Mouse (Mus musculus) cerebellum, postnatal 25 days (tissue): ENCODE measurements around the gene Syt2.

Experiments used
- DNase-seq, 2 experiments: peaks; one replicate each; pipeline ENCODE4 v3.0.0; 2021; ENCODE audit warnings: mixed read lengths in 2 of 2

The Syt2 gene

DNA sequence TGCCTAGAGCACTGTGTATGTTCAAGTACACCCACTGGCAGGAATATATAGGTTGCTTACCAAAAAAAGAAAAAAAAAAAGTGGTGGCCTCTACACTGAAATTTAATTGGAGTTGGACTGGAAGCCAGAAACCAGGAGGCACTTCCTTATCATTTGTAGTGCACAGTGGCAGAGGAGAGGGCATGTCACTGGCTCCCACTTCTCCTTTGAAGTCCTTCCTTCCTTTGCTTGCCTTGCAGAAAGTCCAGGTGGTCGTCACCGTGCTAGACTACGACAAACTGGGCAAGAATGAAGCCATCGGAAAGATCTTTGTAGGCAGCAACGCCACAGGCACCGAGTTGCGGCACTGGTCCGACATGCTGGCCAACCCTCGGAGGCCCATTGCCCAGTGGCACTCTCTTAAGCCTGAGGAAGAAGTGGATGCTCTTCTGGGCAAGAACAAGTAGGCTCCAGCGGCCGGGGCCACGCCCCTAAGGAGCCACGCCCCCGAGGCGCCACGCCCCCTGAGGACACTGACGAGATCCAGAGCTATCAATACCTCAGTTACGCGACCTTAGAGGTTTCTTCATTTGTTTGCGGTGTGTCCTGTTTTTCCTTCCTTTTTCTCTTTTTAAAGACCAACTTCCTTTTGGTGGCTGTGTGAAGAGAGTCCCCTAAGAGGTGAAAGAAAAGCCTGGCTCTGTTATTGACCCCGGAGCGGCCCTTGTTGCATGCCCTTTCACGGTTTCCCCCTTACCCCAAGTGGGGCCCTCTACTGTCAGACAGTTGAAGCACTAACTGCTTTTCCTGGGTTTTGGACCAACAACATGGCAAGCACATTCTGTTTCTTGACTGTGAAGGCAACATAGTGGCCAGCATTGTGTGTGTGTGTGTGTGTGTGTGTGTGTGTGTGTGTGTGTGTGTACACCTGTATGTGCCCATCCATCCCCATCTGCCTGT lies 101.0 kb downstream of the Syt2 start:
- no peak for DNase-seq

DNA sequence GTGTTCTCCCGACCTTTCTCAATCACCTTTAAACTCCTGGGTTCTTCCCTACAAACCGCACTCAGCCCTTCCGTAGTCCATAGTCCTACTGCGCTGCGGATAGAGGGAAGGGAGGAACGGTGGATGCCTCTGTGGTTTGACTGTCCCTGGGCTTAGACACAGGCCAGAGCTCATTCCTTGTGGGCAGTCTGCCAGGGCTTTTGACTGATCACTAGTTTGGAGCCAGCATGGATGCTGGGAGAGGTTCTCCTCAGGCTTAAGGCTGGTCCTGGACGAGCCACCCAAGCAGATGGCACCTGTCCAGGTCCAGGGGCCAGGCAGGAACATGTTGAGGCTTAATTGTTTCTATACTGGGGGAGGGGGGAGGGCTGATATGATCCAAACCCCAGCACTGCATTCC lies 103.4 kb downstream of the Syt2 start:
- DNase-seq: peak; percentile 79 to 90

DNA sequence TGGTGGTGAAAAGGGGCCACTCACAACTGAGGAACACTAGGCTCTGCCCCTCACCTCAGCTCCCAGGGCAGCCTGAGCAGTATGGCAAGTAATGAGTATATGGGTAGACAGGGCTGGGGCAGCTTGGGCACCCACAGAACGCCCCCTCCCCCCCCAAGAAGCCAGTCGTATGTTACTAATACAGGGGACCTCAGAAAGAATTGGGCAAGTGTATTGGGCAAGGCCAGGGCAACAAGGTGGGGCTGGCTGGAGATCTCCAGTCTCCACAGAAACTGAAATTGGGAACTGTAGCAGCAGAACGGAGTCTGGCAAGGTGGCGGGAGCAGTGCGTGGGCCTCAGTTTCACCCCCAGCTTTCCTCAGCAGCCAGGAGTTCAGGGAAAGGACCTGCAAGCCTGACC lies 106.0 kb downstream of the Syt2 start:
- peak in 1 of 2 experiments; percentile 15 for DNase-seq

DNA sequence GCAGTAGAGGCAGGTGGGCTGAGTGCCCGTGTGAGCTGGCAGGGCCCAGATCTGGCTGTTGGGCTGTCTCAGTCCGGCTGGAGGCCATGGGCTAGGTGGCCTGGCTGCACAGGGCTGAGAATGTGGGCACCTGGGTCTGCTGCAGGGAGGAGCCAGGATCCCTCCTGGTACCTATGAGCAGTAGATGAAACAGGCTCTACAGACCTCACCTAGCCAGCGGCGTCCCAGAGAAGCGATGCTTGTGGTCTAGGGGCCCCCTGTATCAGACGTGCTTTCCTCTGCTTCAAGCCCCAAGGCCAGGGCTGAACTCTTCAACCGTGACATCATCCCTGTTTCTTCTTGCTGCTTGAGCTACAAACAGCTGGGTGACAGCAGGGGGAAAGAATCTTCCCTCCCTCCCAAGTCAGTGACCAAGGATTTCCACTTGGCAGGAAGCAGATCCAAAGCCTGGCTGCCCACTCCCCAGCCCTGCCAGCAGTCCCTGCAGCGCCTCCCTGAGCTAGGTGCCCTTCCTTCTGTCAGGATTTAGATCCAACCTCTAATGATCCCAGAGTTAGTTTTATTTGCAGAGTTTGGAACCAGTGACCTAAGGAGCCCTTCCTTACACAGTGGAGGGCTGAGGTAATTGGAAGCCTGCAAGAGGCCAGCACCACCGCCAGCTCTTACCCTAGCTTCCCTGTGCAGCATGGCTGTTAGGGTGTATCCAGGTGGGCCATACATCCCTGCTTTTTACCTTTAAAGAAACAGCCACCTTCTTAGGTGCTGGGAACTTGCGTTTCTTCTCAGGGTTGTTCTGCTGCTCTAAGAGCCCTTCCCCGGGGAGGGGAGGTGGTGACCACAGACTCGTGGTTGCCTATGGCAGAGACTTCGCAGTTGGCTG lies 107.5 kb downstream of the Syt2 start:
- peak; percentile 63 to 67 for DNase-seq

DNA sequence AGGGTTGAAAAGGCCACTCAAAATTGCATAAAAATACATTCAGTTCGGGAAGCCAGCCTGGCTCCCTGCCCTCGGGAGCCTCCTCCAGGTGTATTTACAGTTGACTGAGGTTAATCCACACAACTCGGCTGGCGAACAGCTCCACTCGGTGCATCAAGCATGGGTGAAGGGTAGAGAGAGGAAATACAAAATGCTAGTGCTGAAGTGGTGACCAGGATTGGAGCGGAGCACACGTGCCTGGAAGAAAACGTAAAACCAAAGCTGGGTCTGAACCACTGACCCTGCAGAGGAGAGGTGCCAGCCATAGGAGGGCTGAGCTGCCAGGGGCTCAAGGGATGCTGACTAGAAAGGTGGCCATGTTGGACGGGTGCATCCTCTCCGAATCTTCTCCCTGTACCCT lies 108.3 kb downstream of the Syt2 start:
- no peak for DNase-seq

DNA sequence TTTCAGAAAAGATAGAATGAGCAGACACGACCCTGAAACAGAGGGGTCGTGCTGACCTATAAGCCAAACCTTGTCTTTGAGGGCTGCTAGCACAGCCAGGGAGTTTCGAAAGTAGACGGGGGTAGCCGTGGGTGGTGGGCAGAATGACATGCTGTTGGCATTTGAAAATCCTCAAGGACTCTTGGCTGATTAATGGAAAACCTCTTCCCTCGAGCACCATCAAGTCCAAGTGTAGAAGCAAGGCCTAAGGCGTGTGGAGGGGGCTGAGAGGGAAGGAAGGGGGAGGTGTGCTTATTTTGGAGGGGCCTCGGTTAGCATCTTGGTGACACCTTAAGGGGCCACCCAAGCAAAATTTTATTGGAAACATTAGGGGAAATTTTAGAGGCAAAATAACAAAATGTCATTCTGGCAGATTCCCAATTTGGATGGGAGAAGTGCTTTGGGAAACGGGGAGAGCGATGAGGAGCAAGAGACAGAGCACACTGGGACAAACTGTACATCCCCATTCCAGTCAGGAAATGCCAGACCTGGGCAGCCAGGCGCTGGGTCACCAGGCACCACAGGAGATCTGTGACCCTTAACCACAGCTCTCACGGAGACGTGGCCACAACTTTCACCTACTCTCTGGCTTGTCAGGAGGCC lies 109.2 kb downstream of the Syt2 start:
- no peak for DNase-seq

DNA sequence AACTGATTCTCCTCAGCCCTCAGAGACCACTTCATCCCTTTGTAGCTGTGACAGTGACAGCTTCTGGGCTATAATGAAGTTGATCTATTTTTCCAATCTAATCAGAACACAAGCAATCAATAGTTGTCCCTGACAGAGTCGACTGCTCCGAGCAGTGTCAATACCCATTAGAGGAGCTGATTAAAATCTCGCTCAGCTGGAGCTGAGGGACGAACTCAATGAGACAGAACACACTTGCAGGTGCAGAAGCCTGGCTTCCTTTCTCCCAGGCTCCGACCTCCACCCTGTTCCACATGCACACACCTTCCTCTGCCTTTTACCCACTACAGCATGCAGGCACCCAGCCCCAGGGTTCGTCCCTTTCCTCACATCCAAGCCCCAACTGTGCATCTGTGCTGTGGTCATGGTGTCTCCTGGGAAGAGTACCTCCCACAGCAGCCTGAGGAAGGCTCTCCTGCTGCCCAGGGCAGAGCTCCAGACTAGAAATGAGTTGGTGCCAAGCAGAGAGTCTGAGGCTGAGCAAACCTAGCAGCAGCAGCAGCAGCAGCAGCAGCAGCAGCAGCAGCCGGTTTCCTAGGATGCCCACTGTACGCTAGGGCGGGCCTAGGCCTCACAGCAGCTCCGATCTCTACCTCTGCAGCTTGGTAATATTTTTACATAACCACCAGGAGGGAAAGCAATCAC lies 109.9 kb downstream of the Syt2 start:
- DNase-seq: peak in 1 of 2 experiments; percentile 62

DNA sequence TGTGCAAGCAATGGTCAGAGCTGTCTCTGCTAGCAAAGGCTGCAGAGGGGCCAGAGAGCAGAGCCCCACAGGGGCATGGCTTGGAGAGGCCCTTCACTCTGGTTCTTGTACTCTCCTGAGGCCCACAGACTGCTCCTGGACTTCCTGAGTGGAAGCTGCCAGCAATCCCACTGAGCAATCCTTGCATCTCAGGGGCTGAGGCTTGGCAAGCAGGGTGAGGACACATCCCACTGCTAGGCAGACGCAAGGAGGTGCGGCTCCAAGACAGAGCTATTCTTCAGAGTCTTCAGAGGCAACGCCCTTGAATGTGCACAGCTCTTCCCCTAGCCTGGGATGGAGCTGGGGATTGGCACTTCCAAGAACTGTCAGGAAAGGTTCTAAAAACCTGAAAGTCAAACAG lies 110.8 kb downstream of the Syt2 start:
- DNase-seq: peak; percentile 66 to 71

DNA sequence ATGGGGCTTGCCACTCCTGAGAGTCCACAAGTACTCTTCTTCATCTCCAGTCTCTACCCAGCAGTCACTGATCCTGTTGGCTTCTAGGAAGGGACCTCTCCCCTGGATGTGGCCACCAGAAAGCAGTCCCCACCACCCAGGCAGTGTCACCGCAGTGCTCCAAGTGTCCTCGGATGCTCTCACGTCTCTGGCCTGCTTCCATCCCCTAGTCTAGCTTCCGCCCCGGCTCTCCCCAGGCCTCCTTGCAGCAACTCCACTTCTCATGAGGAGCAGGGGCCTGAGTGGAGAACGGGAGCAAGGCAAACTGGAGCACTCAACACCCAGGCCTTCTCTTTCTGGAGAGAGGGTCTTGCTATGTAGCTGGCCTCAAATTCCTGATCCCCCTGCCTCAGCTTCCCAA lies 112.7 kb downstream of the Syt2 start:
- no peak for DNase-seq

DNA sequence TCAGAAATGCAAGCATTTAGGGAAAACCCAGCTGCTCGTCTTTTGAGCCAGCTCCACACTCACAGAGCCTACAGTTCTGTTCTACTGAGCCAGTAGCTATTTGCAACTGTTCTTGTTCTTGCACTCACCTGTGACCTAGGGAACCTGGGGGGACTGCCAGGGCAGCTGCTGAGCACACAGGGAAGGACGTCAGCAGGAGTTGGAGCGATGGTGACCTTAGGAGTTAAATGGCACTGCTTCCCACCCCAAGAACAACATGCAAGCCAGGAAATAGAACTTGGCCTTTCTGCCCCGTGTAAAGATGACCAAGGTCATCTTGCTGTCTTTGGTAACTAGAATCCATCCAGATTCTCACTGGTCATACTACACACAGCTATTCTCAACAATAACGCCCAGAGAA lies 114.2 kb downstream of the Syt2 start:
- no peak for DNase-seq

DNA sequence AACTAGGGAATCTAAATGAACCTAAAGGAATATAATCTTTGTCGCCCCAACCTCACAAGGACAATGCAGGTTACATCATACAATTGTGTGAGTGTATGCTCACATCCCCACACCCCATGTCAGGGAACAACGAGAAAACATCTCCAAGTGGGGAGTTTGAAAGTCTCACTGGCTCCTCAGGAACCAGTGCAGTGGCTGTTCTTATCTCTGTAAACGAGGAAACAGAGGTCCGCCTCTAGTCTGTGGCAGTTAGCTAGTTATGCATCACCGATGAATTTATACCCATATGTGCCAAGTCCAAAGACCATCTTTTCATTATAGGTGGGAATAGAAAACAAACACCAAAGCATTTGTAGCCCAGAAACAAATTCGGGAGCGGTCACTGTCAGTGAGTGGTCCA lies 115.1 kb downstream of the Syt2 start:
- no peak for DNase-seq

DNA sequence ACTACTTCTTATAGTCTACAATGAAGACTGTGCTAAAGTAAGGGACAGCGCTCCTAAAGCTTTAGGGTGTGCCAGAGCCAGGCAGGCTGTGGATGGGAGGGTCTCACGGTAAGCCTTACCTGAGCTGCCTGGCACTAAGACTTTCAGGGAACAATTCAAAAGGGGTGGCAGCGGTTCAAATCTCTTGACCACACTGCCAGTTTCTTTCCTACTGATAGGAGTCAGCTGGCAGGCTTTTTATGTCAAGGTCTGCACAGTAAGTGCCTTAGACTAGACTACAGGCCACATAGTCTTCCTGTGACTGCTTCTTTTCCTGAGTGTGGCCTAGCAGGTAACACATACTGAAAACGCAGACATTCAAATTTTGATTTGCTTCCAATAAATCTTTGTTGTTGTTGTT lies 116.8 kb downstream of the Syt2 start:
- no peak for DNase-seq

DNA sequence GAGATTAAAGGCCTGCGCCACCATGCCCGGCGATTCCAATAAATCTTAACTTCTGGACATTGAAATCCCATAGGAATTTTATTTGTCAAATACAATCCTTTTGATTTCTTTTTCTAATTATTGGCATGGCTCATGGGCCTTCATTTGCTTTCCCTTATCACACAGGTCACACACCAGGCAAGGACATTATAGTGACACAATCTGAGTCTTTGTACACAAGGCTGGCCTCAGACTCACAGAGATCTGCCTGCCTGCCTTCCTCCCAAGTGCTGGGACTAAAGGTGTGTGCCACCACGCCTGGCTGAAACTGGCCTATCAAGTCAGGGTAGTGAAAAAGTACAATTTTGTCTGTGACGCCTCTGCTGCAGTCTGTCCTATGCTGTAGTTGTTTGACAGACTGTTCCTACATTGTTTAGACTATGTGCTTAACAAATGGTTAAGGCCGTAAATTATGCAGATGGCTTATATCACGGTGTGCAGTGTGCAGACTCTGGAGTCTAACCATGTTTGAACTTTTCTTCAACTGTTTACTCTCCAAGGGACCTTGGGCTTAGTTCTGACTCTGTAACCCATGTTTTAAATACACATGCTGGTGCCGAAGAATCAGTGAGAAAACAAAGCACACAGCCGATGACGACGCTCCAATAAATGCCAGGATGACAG lies 117.4 kb downstream of the Syt2 start:
- DNase-seq: no peak

DNA sequence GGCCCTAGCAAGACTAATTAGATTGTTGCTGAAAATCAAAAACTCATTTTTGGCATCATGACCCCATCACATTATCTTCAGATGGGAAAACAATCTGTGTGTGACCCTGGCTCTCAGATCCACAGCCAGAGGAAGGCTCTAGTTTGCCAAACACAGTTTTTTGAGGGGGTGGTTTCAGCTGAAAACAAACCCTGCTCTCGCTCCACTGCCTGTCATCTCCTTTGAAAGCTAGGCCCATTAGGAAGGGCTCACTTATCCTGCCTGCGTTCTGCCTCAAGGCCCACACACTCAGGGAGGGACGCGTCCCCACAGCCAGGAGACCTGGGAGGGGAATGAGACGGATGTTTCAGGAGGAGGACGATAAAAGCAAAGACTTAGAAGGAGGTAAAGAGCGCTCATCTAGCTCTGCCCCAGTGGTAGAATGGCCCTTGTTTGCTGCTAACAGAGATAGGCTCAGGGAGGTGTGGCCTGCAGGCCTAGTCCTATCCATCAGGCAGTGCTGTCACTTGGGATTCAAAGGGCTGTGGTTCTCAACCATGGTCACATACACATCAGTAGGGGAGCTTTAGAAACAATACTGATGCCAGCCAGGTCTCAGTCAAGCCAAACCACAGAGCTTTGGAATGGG lies 118.5 kb downstream of the Syt2 start:
- no peak for DNase-seq

DNA sequence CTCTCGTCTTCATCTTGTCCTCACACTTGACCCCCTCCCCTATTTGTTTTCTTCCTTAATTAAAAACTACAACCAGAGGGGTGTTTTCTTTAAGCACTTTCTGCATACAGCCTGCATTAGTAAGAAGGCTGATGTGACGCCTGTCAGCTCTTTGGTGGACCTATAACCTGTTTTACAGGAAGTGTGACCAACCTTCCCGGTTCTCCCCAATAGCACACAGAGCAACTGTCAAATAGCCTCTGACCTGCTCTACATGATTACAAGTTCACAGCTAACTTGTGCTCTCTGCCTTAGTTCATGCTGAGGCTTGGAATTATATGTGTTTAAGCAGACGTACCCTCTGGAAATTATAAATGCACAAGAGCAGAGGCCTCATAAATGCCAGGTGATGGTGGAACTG lies 120.0 kb downstream of the Syt2 start:
- DNase-seq: no peak

DNA sequence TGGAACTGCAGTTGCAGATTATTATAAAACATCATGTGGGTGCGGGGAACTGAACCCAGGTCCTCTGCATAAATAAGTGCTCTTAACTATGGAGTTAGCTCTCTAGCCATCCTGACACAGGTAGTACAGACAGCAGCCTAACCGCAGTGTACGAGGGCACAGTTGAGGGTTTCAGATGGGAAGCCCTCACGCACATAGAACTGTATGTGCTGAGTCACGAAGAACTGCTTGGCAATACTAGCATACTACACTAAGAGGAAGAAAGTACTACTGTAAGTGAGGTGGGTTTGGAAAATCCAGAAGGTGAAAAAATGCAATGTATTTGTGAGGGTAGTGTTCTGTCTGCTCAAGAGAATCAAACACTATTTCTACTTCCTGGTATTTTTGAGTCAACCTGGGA lies 123.8 kb downstream of the Syt2 start:
- no peak for DNase-seq

DNA sequence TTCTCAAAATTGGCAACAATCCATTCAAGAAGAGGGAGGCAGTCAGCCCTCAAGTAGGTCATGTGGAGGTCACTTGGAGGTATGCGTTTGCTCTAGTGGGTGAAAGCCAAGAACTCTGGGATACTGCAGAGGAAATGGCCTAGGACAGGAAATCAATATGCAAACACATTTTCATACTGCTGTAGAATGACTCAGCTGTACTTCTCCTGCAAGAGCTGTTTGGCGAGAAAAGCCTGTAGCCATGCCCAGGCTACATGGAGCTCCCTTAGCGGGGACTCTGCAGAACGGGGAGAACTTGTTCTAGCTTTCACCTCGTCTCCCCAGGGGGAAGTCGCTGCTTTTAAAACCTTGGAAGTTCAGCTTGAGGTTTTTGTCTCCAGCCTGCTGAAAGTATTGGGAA lies 124.9 kb downstream of the Syt2 start:
- no peak for DNase-seq

DNA sequence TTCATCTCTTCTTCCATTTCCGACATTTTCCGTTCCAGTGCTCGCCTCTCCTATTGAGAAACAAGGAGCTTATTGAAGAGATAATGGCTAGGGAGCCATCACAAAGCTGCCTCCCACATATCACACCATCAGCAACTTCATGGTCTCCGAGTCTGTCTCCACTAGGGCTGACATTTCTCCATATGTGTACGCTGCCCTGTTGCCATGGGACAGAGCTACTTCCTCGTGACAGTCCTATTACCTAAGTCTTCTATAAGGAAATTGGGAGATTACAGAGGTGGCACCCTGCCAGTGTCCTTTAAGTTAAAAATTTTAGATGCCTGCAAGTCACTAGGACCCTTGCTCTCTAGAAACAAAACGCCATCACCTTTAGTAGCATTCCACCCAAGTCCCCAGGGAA lies 125.5 kb downstream of the Syt2 start:
- no peak for DNase-seq

DNA sequence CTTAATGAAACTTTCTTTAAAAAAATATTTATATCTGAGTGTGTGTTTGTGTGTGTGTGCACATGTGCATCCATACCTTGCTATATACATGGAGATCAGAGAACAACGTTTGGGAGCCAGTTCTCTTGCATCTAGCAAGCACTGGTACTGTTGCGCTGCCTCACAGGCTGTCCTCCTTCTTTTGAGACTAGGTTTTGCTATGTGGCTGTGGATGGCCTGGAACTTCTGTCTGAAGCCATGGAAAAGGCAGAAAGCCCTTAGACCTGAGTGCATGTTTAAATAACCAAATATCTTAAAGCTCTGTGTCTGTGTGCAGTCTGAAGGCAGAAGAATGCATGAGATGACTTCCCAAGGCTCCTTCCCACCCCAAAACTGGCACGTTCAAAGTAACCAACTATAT lies 126.3 kb downstream of the Syt2 start:
- DNase-seq: no peak

DNA sequence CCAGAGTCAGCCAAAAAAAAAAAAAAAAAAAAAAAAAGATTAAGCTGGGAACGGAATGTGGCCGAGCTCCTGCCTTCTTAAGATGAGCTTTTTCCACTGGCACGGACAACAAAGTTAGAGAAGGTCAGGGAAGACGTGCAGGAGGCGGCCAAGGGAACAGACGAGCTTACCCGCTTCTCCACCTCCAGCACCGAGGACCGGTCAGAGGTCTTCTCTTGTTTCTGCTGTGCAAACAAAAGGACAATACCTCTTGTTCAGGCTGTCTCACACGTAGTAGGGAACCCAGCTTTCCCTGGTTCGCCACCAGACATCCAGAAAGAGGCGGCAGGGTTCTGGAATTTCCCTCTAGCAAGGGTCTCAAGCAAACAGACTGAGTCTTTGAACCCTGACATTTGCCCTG lies 126.8 kb downstream of the Syt2 start:
- DNase-seq: no peak

DNA sequence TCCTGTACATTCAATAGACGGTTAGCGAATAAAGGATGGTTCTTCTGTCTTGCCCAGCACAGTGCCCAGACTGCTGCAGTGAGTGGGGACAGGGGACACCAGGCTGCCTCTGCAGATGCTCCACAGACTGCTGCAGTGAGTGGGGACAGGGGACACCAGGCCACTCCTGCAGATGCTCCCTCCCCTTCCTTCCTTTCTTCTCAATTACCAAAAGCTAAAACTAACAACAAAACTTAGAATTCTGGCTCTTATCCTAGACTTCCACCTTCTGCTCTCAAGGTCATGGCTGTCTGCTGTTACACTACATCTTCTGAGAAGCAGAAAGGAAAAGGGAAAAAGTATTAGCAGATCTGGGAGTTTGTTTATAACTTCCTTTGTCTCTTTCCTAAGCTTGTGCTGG lies 127.8 kb downstream of the Syt2 start:
- DNase-seq: no peak
